Mouse (Mus musculus): ENCODE data around the gene Trpc4. TPM values are rescaled to one million over a fixed set of nuclear protein-coding genes. Genes with fewer than 3 reads are reported as not detected.
A peak's percentile ranks its signal among the peaks of the same experiment; 100 is the strongest.

The Trpc4 gene
- 0.41 and 0.65 TPM in 2 replicates for polyA plus RNA-seq (2014; fragmentation: Nextera tagmentation; extraction: Ambion mirVana)

DNA sequence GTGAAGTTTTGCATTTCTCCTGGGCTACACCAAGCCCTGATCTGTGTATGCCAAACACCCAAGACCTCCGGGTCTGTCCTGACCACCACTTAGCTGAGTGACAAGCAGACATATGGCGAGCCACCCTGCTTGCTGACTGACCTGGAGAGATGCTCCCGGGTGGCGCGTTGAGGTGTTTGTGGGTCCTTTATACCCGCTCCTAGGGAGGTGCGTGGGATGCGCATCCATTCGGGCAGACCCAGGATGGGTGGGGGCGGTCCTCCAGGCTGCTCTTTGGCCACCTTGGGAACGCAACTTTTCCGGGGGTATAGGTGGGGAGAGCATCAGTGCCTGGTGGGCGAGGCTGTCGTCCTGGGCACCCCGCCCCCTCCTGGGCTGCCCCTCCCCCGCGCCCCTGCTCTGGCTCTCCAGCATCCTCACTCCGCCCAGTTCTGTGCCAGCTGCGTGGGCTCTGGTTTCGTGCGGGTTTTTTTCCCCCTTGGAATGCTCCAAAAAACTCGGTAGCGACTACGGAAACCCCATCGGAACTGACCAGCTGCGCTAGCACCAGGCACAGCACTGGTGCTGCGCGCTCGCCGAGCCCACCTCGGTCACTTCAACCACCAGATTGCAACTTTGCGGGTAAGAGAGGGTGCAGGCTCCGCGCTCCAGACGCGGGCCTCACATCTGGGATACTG is at the start of gene Trpc4:
Gene Trpc4 (plus strand): TSS at position 397 of the 677 bp plus-strand sequence.
- Histone ChIP-seq H3K4me1 (ENCODE audit: control insufficient read depth, insufficient read depth, low read length) (peaks cover 9% of the 10 kb centered on the region), H3K27ac (replicated peaks; ENCODE audit: low read depth, low read length) (no peak within 1 kb of the TSS), H3K4me2 (ENCODE audit: low read depth, severe bottlenecking) (peak within 1 kb of the TSS; percentile 98), H3K9ac (ENCODE audit: low read length) (peak within 1 kb of the TSS; percentile 27; the same call in 1 of the 2 replicates), H3K4me3 (ENCODE audit: low read depth, low read length) (peak within 1 kb of the TSS; percentile 39), H3K36me3 (ENCODE audit: control insufficient read depth, insufficient read depth, low read length) (no peaks in the 10 kb centered on the region), H3K9me3 (ENCODE audit: control insufficient read depth, low read length) (no peaks in the 10 kb centered on the region), H3K27me3 (ENCODE audit: control insufficient read depth, insufficient read depth, low read length) (peaks cover 21% of the 10 kb centered on the region)
- under 1% methylated on average over 36 of the region's 36 CpGs for WGBS
- DNase-seq (ENCODE audit: low spot score), result no peak
- ATAC-seq (ENCODE audit: insufficient number of reproducible peaks, low FRiP score, low TSS enrichment, low read depth), result peak; percentile 68

DNA sequence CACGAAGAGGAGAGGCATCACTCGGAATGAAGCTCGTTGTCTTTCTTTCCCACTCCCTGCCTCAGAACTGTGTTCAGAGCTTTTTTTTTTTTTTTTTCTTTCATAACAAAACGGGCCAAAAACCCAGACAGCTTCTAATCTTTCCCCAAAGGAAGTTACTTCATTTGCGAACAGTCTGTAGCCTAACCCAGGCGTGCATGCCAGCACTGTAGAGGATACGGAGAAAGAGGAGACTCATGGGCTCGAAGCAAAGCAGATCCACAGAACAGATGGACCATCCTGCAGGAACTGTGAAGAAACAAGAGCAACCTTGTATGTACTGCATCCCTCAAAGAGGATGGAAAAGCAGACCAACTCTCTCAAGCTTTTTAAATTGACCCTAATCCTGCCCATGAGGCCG is 44.3 kb upstream of the Trpc4 start:
- H3K4me1 ChIP-seq (ENCODE audit: control insufficient read depth, insufficient read depth, low read length), result no peaks in the 10 kb centered on the region
- ATAC-seq (ENCODE audit: insufficient number of reproducible peaks, low FRiP score, low TSS enrichment, low read depth) (no peak), DNase-seq (ENCODE audit: low spot score) (no peak)
- H3K27ac ChIP-seq (replicated peaks; ENCODE audit: low read depth, low read length), result no peak overlapping the region
- no peak overlapping the region for H3K4me3 ChIP-seq (ENCODE audit: low read depth, low read length)
- H3K4me2 ChIP-seq (ENCODE audit: low read depth, severe bottlenecking), result no peak overlapping the region
- H3K27me3 ChIP-seq (ENCODE audit: control insufficient read depth, insufficient read depth, low read length), result no peaks in the 10 kb centered on the region
- WGBS, result 85% methylated on average over 9 of the region's 9 CpGs
- H3K36me3 ChIP-seq (ENCODE audit: control insufficient read depth, insufficient read depth, low read length), result no peaks in the 10 kb centered on the region
- H3K9me3 ChIP-seq (ENCODE audit: control insufficient read depth, low read length), result no peaks in the 10 kb centered on the region
- no peak overlapping the region for H3K9ac ChIP-seq (ENCODE audit: low read length)

DNA sequence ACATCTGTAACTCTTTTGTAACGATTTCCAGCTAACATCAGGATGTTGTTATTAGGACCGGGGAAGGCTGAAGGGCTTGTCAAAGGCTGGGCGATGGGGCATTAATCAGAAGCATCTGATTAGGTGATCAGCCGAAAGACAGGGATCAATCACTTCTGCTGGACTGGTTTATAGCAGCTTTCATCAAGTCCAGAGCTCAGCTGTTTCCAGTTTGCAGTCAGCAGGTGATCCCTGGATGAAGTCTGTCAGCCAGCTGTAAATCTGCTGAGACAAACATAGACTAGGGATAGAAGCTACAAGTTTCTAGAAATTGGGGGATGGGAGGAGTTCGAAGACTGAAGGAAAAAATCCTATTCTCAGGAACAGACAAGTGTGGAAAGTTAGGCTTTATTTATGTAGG is 20.5 kb upstream of the Trpc4 start:
- no peaks in the 10 kb centered on the region for H3K27me3 ChIP-seq (ENCODE audit: control insufficient read depth, insufficient read depth, low read length)
- no peak overlapping the region for H3K9ac ChIP-seq (ENCODE audit: low read length)
- H3K36me3 ChIP-seq (ENCODE audit: control insufficient read depth, insufficient read depth, low read length), result no peaks in the 10 kb centered on the region
- no peaks in the 10 kb centered on the region for H3K9me3 ChIP-seq (ENCODE audit: control insufficient read depth, low read length)
- no peak for ATAC-seq (ENCODE audit: insufficient number of reproducible peaks, low FRiP score, low TSS enrichment, low read depth)
- no peak overlapping the region for H3K27ac ChIP-seq (replicated peaks; ENCODE audit: low read depth, low read length)
- H3K4me1 ChIP-seq (ENCODE audit: control insufficient read depth, insufficient read depth, low read length), result no peaks in the 10 kb centered on the region
- H3K4me2 ChIP-seq (ENCODE audit: low read depth, severe bottlenecking), result no peak overlapping the region
- no peak overlapping the region for H3K4me3 ChIP-seq (ENCODE audit: low read depth, low read length)
- 13% methylated on average over 5 of the region's 5 CpGs for WGBS
- peak; percentile 64 for DNase-seq (ENCODE audit: low spot score)

DNA sequence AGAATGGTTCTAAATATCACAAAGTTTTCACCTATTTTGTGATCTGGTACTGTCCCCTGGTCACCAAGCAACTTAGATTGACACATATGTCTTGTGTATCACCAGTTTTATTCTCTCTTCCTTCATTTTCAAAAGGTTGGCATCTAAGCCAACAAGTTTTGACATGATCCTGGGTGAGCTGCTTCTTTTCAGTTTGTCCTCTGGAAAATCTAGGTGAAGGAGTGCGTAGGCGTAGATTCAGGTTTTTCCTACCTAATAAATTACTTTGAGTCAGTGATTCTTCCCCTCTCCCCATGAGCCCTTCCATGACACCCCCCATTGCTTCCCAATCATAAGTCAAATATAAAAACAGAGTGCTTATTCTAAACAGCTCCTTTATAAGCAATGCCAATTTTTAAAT is 14.5 kb upstream of the Trpc4 start:
- WGBS, result 89% methylated on average over 2 of the region's 2 CpGs
- no peak overlapping the region for H3K4me2 ChIP-seq (ENCODE audit: low read depth, severe bottlenecking)
- H3K27me3 ChIP-seq (ENCODE audit: control insufficient read depth, insufficient read depth, low read length), result no peaks in the 10 kb centered on the region
- H3K4me1 ChIP-seq (ENCODE audit: control insufficient read depth, insufficient read depth, low read length), result no peaks in the 10 kb centered on the region
- no peak overlapping the region for H3K27ac ChIP-seq (replicated peaks; ENCODE audit: low read depth, low read length)
- H3K4me3 ChIP-seq (ENCODE audit: low read depth, low read length), result no peak overlapping the region
- DNase-seq (ENCODE audit: low spot score) (no peak), ATAC-seq (ENCODE audit: insufficient number of reproducible peaks, low FRiP score, low TSS enrichment, low read depth) (no peak)
- no peaks in the 10 kb centered on the region for H3K9me3 ChIP-seq (ENCODE audit: control insufficient read depth, low read length)
- no peak overlapping the region for H3K9ac ChIP-seq (ENCODE audit: low read length)
- no peaks in the 10 kb centered on the region for H3K36me3 ChIP-seq (ENCODE audit: control insufficient read depth, insufficient read depth, low read length)

DNA sequence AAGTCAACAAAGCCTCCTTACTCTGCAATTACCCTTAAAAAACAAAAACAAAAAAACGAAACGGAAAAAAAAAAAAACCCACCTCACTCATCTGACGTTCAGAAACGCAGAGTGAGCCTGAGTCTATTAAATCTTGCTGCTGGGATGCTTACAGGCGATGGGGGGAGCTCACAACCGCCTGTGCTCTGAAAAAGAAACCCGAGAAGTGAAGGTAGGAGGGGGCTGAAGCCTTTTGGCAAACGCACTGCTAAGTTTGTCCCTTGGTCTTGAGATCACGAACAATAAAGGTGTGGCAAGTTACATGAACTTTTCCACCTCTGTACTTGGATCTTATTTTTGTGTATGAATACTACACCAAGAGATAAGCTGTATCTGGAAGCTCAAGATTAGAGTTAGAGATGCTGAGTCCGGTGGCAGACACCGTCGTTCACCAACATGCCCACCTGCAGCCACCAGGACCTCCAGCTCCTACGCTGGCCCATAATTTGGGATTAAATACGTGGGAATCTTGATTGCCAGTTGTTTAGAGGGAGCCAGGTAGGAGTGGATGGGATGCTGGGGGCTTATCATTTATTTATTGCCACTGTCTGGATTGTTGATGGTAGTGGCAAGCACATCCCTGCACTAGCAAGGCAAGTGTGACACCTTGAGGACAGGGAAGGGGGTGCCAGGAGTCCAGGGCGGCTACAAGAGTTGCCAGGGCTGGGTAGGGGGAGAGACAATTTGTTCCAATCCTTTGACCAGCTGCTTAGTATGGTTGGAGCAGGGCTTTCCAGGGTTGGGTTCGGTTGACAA is 794 bp upstream of the Trpc4 start:
- Histone ChIP-seq H3K27me3 (ENCODE audit: control insufficient read depth, insufficient read depth, low read length) (peaks cover 21% of the 10 kb centered on the region), H3K9ac (ENCODE audit: low read length) (no peak overlapping the region), H3K9me3 (ENCODE audit: control insufficient read depth, low read length) (no peaks in the 10 kb centered on the region), H3K4me3 (ENCODE audit: low read depth, low read length) (peak overlapping the region; percentile 39), H3K36me3 (ENCODE audit: control insufficient read depth, insufficient read depth, low read length) (no peaks in the 10 kb centered on the region), H3K4me2 (ENCODE audit: low read depth, severe bottlenecking) (peak overlapping the region; percentile 98), H3K4me1 (ENCODE audit: control insufficient read depth, insufficient read depth, low read length) (peaks cover 9% of the 10 kb centered on the region), H3K27ac (replicated peaks; ENCODE audit: low read depth, low read length) (no peak overlapping the region)
- WGBS, result 5% methylated on average over 16 of the region's 16 CpGs
- peak; percentile 70 for DNase-seq (ENCODE audit: low spot score)
- peak; percentile 51; the same call in 1 of the 2 replicates for ATAC-seq (ENCODE audit: insufficient number of reproducible peaks, low FRiP score, low TSS enrichment, low read depth)

DNA sequence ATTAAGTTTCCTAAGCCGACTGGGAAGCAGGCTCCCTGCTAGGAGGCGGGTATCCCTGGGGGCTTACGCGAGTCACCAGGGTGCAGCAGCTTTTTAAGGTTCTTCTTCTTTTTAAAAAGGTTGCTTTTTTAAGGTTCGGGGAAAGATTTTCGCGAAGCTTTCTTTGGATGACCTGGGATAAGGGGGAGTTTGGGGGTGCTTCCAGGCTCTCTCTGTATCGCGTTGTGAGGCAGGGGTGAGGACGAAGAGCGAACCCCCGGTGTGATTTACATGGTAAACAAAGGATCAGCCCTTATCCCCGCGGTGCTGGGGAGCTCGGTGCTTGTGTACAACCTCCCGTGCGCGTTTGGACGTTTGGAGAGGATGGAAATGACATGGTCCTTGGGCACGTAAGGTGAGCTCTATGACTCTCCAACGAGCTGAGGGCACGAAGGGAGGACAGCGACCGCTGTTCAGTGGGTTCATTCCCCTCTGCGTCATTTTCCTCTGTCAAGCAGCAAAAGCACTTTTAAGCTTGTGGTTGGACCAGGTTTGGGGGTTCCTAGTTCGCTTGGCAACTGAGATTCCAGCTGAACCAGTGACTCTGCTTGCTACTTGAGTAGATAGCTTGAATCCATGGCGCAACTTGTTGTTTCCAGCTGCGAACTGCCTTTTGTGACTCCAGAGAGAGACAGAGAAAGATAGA is 623 bp downstream of the Trpc4 start:
- no peaks in the 10 kb centered on the region for H3K9me3 ChIP-seq (ENCODE audit: control insufficient read depth, low read length)
- WGBS, result under 1% methylated on average over 28 of the region's 28 CpGs

DNA sequence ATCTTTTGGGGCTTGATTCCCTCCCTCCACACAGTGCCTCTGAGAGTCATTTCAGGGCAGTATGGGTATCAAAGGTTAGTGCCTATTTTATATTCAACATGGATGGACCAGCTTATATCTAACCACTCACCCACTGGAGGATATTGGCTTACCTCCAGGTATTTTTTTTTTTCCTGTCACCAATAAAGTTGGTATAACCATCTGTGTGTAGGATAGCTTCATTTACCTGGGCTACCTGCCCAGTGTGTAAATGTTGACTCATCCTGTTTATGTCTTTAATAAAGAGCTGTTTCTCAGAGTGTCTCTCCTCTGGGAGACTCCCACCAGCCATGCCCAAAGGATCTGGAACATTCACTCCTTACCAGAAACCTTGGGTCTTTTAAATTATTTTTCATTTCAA is 14.9 kb downstream of the Trpc4 start:
- DNase-seq (ENCODE audit: low spot score), result no peak
- H3K27ac ChIP-seq (replicated peaks; ENCODE audit: low read depth, low read length), result no peak overlapping the region
- no peaks in the 10 kb centered on the region for H3K9me3 ChIP-seq (ENCODE audit: control insufficient read depth, low read length)
- no peak overlapping the region for H3K4me3 ChIP-seq (ENCODE audit: low read depth, low read length)
- H3K4me1 ChIP-seq (ENCODE audit: control insufficient read depth, insufficient read depth, low read length), result no peaks in the 10 kb centered on the region
- H3K27me3 ChIP-seq (ENCODE audit: control insufficient read depth, insufficient read depth, low read length), result no peaks in the 10 kb centered on the region
- H3K4me2 ChIP-seq (ENCODE audit: low read depth, severe bottlenecking), result no peak overlapping the region
- H3K9ac ChIP-seq (ENCODE audit: low read length), result no peak overlapping the region
- H3K36me3 ChIP-seq (ENCODE audit: control insufficient read depth, insufficient read depth, low read length), result no peaks in the 10 kb centered on the region
- ATAC-seq (ENCODE audit: insufficient number of reproducible peaks, low FRiP score, low TSS enrichment, low read depth), result no peak

More for the DNA sequence above, 623 bp downstream of the Trpc4 start:
- H3K4me1 ChIP-seq (ENCODE audit: control insufficient read depth, insufficient read depth, low read length), result peaks cover 9% of the 10 kb centered on the region
- DNase-seq (ENCODE audit: low spot score), result peak; percentile 56
- peak overlapping the region; percentile 27; the same call in 1 of the 2 replicates for H3K9ac ChIP-seq (ENCODE audit: low read length)
- no peaks in the 10 kb centered on the region for H3K36me3 ChIP-seq (ENCODE audit: control insufficient read depth, insufficient read depth, low read length)
- no peak for ATAC-seq (ENCODE audit: insufficient number of reproducible peaks, low FRiP score, low TSS enrichment, low read depth)
- peak overlapping the region; percentile 98 for H3K4me2 ChIP-seq (ENCODE audit: low read depth, severe bottlenecking)
- no peak overlapping the region for H3K27ac ChIP-seq (replicated peaks; ENCODE audit: low read depth, low read length)
- peak overlapping the region; percentile 39 for H3K4me3 ChIP-seq (ENCODE audit: low read depth, low read length)
- peaks cover 21% of the 10 kb centered on the region for H3K27me3 ChIP-seq (ENCODE audit: control insufficient read depth, insufficient read depth, low read length)

DNA sequence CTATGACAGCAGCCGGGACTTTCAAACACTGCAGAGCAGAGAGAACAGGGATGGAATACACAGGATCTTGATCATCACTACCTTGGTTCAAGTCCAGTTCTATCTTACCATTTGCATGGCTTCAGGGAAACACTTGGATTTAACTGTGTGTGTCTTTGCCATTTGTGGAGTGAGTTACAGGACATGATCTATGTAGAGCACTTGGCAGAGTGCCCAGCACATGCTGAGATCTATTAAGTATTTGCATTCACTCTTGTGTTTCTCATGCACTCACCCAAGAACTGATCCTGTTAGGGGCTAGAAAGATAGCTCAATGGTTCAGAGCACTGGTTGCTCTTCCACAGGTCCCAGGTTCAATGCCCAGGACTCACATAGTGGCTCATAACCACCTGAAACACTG is 21.5 kb downstream of the Trpc4 start:
- H3K9ac ChIP-seq (ENCODE audit: low read length), result no peak overlapping the region
- H3K4me1 ChIP-seq (ENCODE audit: control insufficient read depth, insufficient read depth, low read length), result no peaks in the 10 kb centered on the region
- no peak for DNase-seq (ENCODE audit: low spot score)
- H3K27me3 ChIP-seq (ENCODE audit: control insufficient read depth, insufficient read depth, low read length), result no peaks in the 10 kb centered on the region
- H3K36me3 ChIP-seq (ENCODE audit: control insufficient read depth, insufficient read depth, low read length), result no peaks in the 10 kb centered on the region
- no peak overlapping the region for H3K27ac ChIP-seq (replicated peaks; ENCODE audit: low read depth, low read length)
- no peak for ATAC-seq (ENCODE audit: insufficient number of reproducible peaks, low FRiP score, low TSS enrichment, low read depth)
- H3K4me3 ChIP-seq (ENCODE audit: low read depth, low read length), result no peak overlapping the region
- no peaks in the 10 kb centered on the region for H3K9me3 ChIP-seq (ENCODE audit: control insufficient read depth, low read length)
- H3K4me2 ChIP-seq (ENCODE audit: low read depth, severe bottlenecking), result no peak overlapping the region
- WGBS, result 93% methylated on average over 1 of the region's 1 CpGs

All from limb, embryonic 11.5 days (tissue).